Mouse (Mus musculus) adrenal gland, postnatal 36 days (tissue): ENCODE measurements around the gene Cox8b. TPM values are rescaled to one million over a fixed set of nuclear protein-coding genes. Genes with fewer than 3 reads are reported as not detected.

Experiments
- DNase-seq, 2 experiments: peaks; one replicate each; pipeline ENCODE4 v3.0.0; 2021; ENCODE audit warnings: mixed read lengths in 1 of 2
- total RNA-seq, 2 experiments: library from RNA; stranded (reverse); gene quantifications; 2 replicates each; pipeline ENCODE4 v1.2.3; 2021

Gene Cox8b
- total RNA-seq, 2 experiments from 2014 or later, result 964 to 1,065 TPM

- no peak for DNase-seq
Observed at GRCm38 (mm10) chr7:140874224-140874623, 26.0 kb downstream of the Cox8b start.

GRCm38 (mm10) chr7:140864761-140865160 lies 35.5 kb downstream of the Cox8b start:
- no peak for DNase-seq

GRCm38 (mm10) chr7:140860728-140861127 lies 39.5 kb downstream of the Cox8b start:
- no peak for DNase-seq

GRCm38 (mm10) chr7:140859997-140860396 lies 40.2 kb downstream of the Cox8b start:
- DNase-seq, result no peak

GRCm38 (mm10) chr7:140858746-140859145 lies 41.5 kb downstream of the Cox8b start:
- no peak for DNase-seq

GRCm38 (mm10) chr7:140857550-140858505 lies 42.4 kb downstream of the Cox8b start, which contains the start of gene Bet1l:
Bet1l (minus strand) TSS chr7:140857577.
- no peak for DNase-seq

- DNase-seq, result peak; percentile 95 to 96
Observed at GRCm38 (mm10) chr7:140856785-140857549, 43.3 kb downstream of the Cox8b start, which contains the start of gene Ric8a. Ric8a (plus strand) TSS chr7:140856957.

- DNase-seq, result peak; percentile 90
Observed at GRCm38 (mm10) chr7:140855860-140856784, 44.1 kb downstream of the Cox8b start, which contains the start of gene Gm45785. Gm45785 (minus strand) TSS chr7:140856331.

GRCm38 (mm10) chr7:140855181-140855580 lies 45.1 kb downstream of the Cox8b start:
- DNase-seq, result no peak

- no peak for DNase-seq
Observed at GRCm38 (mm10) chr7:140854483-140854882, 45.8 kb downstream of the Cox8b start.

GRCm38 (mm10) chr7:140853386-140853785 lies 46.9 kb downstream of the Cox8b start:
- DNase-seq, result peak; percentile 61 to 71

- DNase-seq, result peak; percentile 47 to 48
Observed at GRCm38 (mm10) chr7:140851916-140852315, 48.3 kb downstream of the Cox8b start.

Other genes with a start within 250 kb of the Cox8b start
- not detected for gene Olfr539, start 240.5 kb downstream of the Cox8b start, total RNA-seq
- gene Olfr45, start 218.5 kb downstream of the Cox8b start, total RNA-seq, result not detected
- not detected for gene Olfr541, start 203.2 kb downstream of the Cox8b start, total RNA-seq
- gene Cyp2e1, start 136.7 kb downstream of the Cox8b start, total RNA-seq, result 100 to 1,000 TPM; 251 to 279 TPM
- not detected for gene Syce1, start 112.6 kb downstream of the Cox8b start, total RNA-seq
- 1 to 10 TPM; 2.7 to 3.4 TPM for gene Zfp941, start 78.3 kb downstream of the Cox8b start, total RNA-seq
- gene Urah, start 65.4 kb downstream of the Cox8b start, total RNA-seq, result under 1 TPM in 1 of 2 experiments, not detected in 1; 0.70 TPM
- not detected for gene Scgb1c1, start 54.9 kb downstream of the Cox8b start, total RNA-seq
- gene Odf3, start 52.6 kb downstream of the Cox8b start, total RNA-seq, result under 1 TPM in 1 of 2 experiments, not detected in 1; 0.26 TPM
- gene Gm45785, start 44.1 kb downstream of the Cox8b start, total RNA-seq, result 1 to 10 TPM in 1 of 2 experiments, not detected in 1; 1.3 TPM
- gene Ric8a, start 43.5 kb downstream of the Cox8b start, total RNA-seq, result 10 to 100 TPM; 52.7 to 60.4 TPM
- 10 to 100 TPM; 30.5 to 41.4 TPM for gene Bet1l, start 42.9 kb downstream of the Cox8b start, total RNA-seq
- gene Psmd13, start 18.5 kb downstream of the Cox8b start, total RNA-seq, result 100 to 1,000 TPM; 118 to 127 TPM
- gene Sirt3, start 18.1 kb downstream of the Cox8b start, total RNA-seq, result 10 to 100 TPM; 31.3 to 33.8 TPM
- 1 to 10 TPM in 1 of 2 experiments, under 1 TPM in 1; 0.99 to 1.1 TPM for gene Nlrp6, start 20.5 kb upstream of the Cox8b start, total RNA-seq
- gene Pgghg, start 40.9 kb upstream of the Cox8b start, total RNA-seq, result 10 to 100 TPM; 35.8 to 38.1 TPM
- 1 to 10 TPM in 1 of 2 experiments, under 1 TPM in 1; 0.63 to 1.7 TPM for gene Ifitm5, start 49.8 kb upstream of the Cox8b start, total RNA-seq
- gene Gm45717, start 55.5 kb upstream of the Cox8b start, total RNA-seq, result not detected
- gene Ifitm2, start 55.5 kb upstream of the Cox8b start, total RNA-seq, result 100 to 1,000 TPM; 430 to 633 TPM
- gene Ifitm1, start 66.8 kb upstream of the Cox8b start, total RNA-seq, result 1 to 10 TPM; 5.5 to 7.3 TPM
- gene Ifitm3, start 110.3 kb upstream of the Cox8b start, total RNA-seq, result 100 to 1,000 TPM; 135 to 191 TPM
- under 1 TPM in 1 of 2 experiments, not detected in 1; 0.99 TPM for gene Ifitm6, start 117.5 kb upstream of the Cox8b start, total RNA-seq
- not detected for gene Gm17387, start 128.7 kb upstream of the Cox8b start, total RNA-seq
- under 1 TPM; 0.83 to 0.95 TPM for gene B4galnt4, start 160.7 kb upstream of the Cox8b start, total RNA-seq
- 1 to 10 TPM; 1.4 to 1.5 TPM for gene Pkp3, start 177.8 kb upstream of the Cox8b start, total RNA-seq
- 1 to 10 TPM; 2.4 to 4.3 TPM for gene Sigirr, start 200.1 kb upstream of the Cox8b start, total RNA-seq
- gene Ano9, start 217.4 kb upstream of the Cox8b start, total RNA-seq, result under 1 TPM; 0.30 TPM
- 10 to 100 TPM; 41.8 to 42.9 TPM for gene Ptdss2, start 221.9 kb upstream of the Cox8b start, total RNA-seq